Mouse (Mus musculus): ENCODE data around the gene Mctp1. TPM values are rescaled to one million over a fixed set of nuclear protein-coding genes. Genes with fewer than 3 reads are reported as not detected.
A peak's percentile ranks its signal among the peaks of the same experiment; 100 is the strongest.
"Not testable (repeated sequence)": the region's sequence is repeated elsewhere in the genome, so short reads cannot be mapped to it uniquely, and the experiment has no call there.

Mctp1 gene
- total and polyA plus RNA-seq, 2 experiments from 2014 or later, result 7.2 to 13.5 TPM

DNA sequence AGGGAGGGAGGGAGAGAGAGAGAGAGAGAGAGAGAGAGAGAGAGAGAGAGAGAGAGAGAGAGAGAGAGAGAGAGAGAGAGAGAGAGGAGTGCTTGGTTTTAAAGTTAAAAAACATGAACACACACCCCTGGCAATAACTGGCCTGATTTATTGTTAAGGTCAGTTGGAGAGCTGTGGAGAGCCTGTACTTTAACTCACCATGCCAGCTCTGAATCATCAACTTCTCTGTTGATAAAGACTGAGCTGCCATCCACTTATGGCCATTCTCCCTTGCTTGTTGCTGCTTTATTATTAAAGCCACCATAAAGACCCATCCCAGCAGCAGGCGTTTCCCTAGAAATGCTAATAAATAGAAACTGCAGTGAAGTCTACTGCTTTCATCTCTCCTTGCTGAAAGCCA lies 542.5 kb downstream of the Mctp1 start:
- Histone ChIP-seq H3K36me3 (ENCODE audit: insufficient read depth) (no peaks in the 10 kb centered on the region), H3K27ac (ENCODE audit: low read depth, low read length) (no peak overlapping the region), H3K4me2 (ENCODE audit: low read depth) (no peak overlapping the region), H3K9ac (no peak overlapping the region), H3K4me3 (ENCODE audit: low read depth, low read length) (no peak overlapping the region), H3K9me3 (ENCODE audit: low read length) (no peaks in the 10 kb centered on the region), H3K27me3 (ENCODE audit: insufficient read depth, low read length) (no peaks in the 10 kb centered on the region), H3K4me1 (ENCODE audit: insufficient read depth) (no peaks in the 10 kb centered on the region)
- TF ChIP-seq CTCF (IDR thresholded peaks at IDR 0.05; ENCODE audit: low read depth), result no peak
- ATAC-seq (no peak), DNase-seq (no peak)
- WGBS, result 74% methylated on average over 1 of the region's 1 CpGs

DNA sequence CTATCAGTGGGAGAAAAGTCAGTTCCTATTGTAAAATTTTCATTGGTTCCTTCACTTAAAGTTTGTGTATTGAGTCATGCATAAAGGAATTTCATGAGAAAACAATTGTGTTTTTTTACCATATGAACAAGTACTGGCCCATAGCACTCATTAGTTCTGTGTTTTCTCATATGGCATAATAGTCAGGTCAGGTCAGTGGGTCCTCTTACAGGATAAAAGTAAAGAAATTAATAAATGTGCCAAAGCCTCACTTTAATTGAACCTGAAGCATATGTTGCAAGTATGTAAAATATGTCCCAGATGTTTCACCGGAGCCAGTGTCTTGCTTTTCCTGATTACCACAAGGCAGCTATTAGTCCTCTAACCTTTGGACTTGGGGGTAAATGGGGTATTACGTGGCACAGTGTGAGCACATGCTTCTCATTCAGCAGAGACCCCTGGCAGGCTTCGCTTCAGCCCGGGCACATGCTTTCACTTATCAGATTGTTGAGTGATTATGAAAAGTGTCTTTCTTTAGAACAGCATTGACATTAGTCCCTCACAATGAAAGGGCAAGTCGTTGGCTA lies 543.6 kb downstream of the Mctp1 start:
- no peaks in the 10 kb centered on the region for H3K9me3 ChIP-seq (ENCODE audit: low read length)
- 62% methylated on average over 5 of the region's 5 CpGs for WGBS
- H3K4me3 ChIP-seq (ENCODE audit: low read depth, low read length), result no peak overlapping the region
- ATAC-seq (no peak), DNase-seq (no peak)
- H3K4me2 ChIP-seq (ENCODE audit: low read depth), result no peak overlapping the region
- TF ChIP-seq CTCF (IDR thresholded peaks at IDR 0.05; ENCODE audit: low read depth), result no peak
- H3K36me3 ChIP-seq (ENCODE audit: insufficient read depth), result no peaks in the 10 kb centered on the region
- no peaks in the 10 kb centered on the region for H3K4me1 ChIP-seq (ENCODE audit: insufficient read depth)
- no peak overlapping the region for H3K27ac ChIP-seq (ENCODE audit: low read depth, low read length)
- no peaks in the 10 kb centered on the region for H3K27me3 ChIP-seq (ENCODE audit: insufficient read depth, low read length)
- H3K9ac ChIP-seq, result no peak overlapping the region

DNA sequence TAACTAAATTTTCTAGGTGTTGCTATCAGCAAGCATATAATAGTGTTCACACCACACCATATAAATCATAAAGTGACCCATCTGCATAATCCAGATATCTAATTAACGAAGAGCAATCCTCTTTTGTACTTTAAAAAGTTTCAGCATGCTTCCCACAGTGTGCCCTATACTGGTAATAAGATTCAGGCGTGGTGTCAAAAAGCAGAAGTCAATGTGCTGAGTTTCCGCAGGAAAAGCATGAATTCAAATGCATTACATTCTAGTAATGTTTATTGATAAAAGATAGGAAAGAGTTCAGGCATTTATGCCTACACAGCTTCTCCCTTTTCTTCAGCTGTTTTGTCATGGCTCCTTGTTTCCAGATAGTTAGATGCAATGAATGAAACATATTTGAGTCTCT lies 544.8 kb downstream of the Mctp1 start:
- WGBS, result 82% methylated on average over 3 of the region's 3 CpGs
- no peak for ATAC-seq

DNA sequence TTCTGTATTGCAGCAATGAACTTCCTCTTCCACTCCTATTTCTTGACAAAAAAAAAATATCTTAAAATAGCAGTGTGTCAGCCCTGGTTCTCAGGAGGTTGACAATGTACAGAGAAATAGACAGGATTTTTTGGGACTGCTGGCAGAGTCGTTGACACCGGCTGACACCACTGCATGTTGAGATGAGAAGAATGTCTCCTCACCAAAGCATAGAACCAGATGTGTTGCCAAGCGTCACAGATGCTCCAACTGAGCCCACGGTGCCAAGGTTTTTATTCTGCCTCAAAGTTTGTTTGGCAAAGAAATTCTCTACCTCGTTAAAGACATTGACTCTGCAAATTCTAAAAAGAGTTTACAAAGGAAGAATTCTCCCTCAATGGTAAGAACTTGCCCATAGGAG lies 548.6 kb downstream of the Mctp1 start:
- H3K9ac ChIP-seq, result no peak overlapping the region
- no peak for ATAC-seq
- H3K27me3 ChIP-seq (ENCODE audit: insufficient read depth, low read length), result no peaks in the 10 kb centered on the region
- H3K27ac ChIP-seq (ENCODE audit: low read depth, low read length), result no peak overlapping the region
- no peak overlapping the region for H3K4me3 ChIP-seq (ENCODE audit: low read depth, low read length)
- H3K9me3 ChIP-seq (ENCODE audit: low read length), result no peaks in the 10 kb centered on the region
- TF ChIP-seq CTCF (IDR thresholded peaks at IDR 0.05; ENCODE audit: low read depth), result no peak
- no peaks in the 10 kb centered on the region for H3K4me1 ChIP-seq (ENCODE audit: insufficient read depth)
- H3K36me3 ChIP-seq (ENCODE audit: insufficient read depth), result no peaks in the 10 kb centered on the region
- DNase-seq, result no peak
- no peak overlapping the region for H3K4me2 ChIP-seq (ENCODE audit: low read depth)
- 49% methylated on average over 5 of the region's 5 CpGs for WGBS

More for the DNA sequence above, 544.8 kb downstream of the Mctp1 start:
- Histone ChIP-seq H3K9me3 (ENCODE audit: low read length) (no peaks in the 10 kb centered on the region), H3K4me2 (ENCODE audit: low read depth) (no peak overlapping the region), H3K27ac (ENCODE audit: low read depth, low read length) (no peak overlapping the region), H3K4me1 (ENCODE audit: insufficient read depth) (no peaks in the 10 kb centered on the region), H3K4me3 (ENCODE audit: low read depth, low read length) (no peak overlapping the region), H3K27me3 (ENCODE audit: insufficient read depth, low read length) (no peaks in the 10 kb centered on the region), H3K9ac (no peak overlapping the region), H3K36me3 (ENCODE audit: insufficient read depth) (no peaks in the 10 kb centered on the region)
- DNase-seq, result no peak
- no peak for TF ChIP-seq CTCF (IDR thresholded peaks at IDR 0.05; ENCODE audit: low read depth)

DNA sequence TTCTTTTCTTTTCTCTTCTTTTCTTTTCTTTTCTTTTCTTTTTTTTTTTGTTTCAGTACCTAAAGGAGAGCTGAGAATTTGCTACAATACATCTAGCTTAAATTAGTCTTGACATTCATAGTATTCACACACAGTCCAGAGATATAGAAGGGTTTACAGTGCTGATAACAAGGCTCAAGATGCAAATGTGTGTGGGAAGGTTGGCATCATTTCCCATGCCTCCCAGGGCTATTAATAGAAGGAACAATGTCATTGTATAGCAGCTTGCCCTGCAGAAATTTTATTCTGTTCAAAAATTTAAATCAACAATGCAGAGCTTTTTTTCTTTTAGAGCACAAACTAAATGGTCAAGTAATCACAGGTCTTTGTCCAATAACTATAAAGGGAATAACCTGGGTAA lies 564.9 kb downstream of the Mctp1 start:
- ATAC-seq, result no peak

DNA sequence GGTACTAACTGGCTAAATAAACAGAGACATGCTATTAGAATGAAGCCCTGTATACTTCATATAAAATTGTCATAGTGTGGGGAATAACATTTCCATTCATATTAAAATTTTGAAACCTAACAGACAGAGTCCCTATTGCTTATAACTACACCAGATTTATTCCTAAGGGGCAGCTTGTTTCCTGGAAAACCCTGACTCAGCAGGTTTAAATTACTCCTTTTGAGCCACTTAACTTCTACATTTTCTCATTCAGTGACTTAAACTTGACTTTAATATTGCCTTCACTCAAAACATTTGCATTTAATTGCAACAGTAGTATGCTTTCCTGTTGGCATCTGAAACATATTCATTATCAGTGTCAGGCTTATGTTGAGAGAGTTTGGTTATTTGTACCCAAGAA lies 583.3 kb downstream of the Mctp1 start:
- H3K27ac ChIP-seq (ENCODE audit: low read depth, low read length), result no peak overlapping the region
- H3K9ac ChIP-seq, result no peak overlapping the region
- no peaks in the 10 kb centered on the region for H3K4me1 ChIP-seq (ENCODE audit: insufficient read depth)
- no peak for ATAC-seq
- TF ChIP-seq CTCF (IDR thresholded peaks at IDR 0.05; ENCODE audit: low read depth), result no peak
- H3K9me3 ChIP-seq (ENCODE audit: low read length), result no peaks in the 10 kb centered on the region
- no peaks in the 10 kb centered on the region for H3K27me3 ChIP-seq (ENCODE audit: insufficient read depth, low read length)
- DNase-seq, result no peak
- no peak overlapping the region for H3K4me3 ChIP-seq (ENCODE audit: low read depth, low read length)
- H3K4me2 ChIP-seq (ENCODE audit: low read depth), result no peak overlapping the region
- no peaks in the 10 kb centered on the region for H3K36me3 ChIP-seq (ENCODE audit: insufficient read depth)

More for the DNA sequence above, 564.9 kb downstream of the Mctp1 start:
- H3K4me3 ChIP-seq (ENCODE audit: low read depth, low read length), result no peak overlapping the region
- H3K27me3 ChIP-seq (ENCODE audit: insufficient read depth, low read length), result no peaks in the 10 kb centered on the region
- H3K27ac ChIP-seq (ENCODE audit: low read depth, low read length), result no peak overlapping the region
- H3K4me2 ChIP-seq (ENCODE audit: low read depth), result no peak overlapping the region
- no peak for TF ChIP-seq CTCF (IDR thresholded peaks at IDR 0.05; ENCODE audit: low read depth)
- H3K4me1 ChIP-seq (ENCODE audit: insufficient read depth), result no peaks in the 10 kb centered on the region
- DNase-seq, result no peak
- H3K9me3 ChIP-seq (ENCODE audit: low read length), result no peaks in the 10 kb centered on the region
- H3K9ac ChIP-seq, result no peak overlapping the region
- H3K36me3 ChIP-seq (ENCODE audit: insufficient read depth), result no peaks in the 10 kb centered on the region

DNA sequence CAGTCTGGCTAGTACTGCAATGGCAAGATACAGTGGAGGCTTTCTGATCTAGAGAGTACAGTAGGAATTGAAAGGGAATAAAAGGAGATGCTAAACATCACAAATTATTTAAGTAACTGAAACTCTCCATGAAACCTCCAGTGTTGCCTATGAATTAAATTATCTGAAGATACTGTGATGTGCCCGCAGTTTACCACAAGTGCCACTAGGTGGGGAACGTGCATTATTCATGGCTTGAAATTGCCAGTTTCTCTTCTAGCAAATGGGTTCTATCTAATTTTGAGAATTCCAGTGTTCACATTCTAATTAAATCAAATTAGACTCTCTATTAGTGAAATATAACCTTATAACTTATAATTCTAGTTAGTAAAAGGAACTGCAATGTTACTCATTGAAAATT lies 585.1 kb downstream of the Mctp1 start:
- H3K27me3 ChIP-seq (ENCODE audit: insufficient read depth, low read length), result no peaks in the 10 kb centered on the region
- H3K9me3 ChIP-seq (ENCODE audit: low read length), result no peaks in the 10 kb centered on the region
- no peak overlapping the region for H3K9ac ChIP-seq
- H3K4me3 ChIP-seq (ENCODE audit: low read depth, low read length), result no peak overlapping the region
- H3K4me2 ChIP-seq (ENCODE audit: low read depth), result no peak overlapping the region
- no peaks in the 10 kb centered on the region for H3K36me3 ChIP-seq (ENCODE audit: insufficient read depth)
- H3K4me1 ChIP-seq (ENCODE audit: insufficient read depth), result no peaks in the 10 kb centered on the region
- 0% methylated on average over 2 of the region's 2 CpGs for WGBS
- ATAC-seq (peak; percentile 78; the same call in 1 of the 2 replicates), DNase-seq (peak; percentile 87)
- peak; percentile 85 for TF ChIP-seq CTCF (IDR thresholded peaks at IDR 0.05; ENCODE audit: low read depth)
- H3K27ac ChIP-seq (ENCODE audit: low read depth, low read length), result no peak overlapping the region

DNA sequence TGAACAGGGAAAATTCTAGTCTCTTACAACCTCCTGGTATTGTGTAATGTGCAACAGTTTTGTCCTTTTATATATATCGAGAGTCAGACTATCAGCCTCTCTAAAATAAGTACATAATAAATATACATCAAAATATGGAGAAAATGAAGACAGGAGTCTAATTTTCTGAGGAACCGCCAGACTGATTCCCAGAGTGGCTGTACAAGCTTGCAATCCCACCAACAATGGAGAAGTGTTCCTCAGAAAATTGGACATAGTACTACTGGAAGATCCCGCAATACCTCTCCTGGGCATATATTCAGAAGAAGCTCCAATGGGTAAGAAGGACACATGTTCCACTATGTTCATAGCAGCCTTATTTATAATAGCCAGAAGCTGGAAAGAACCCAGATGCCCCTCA lies 586.7 kb downstream of the Mctp1 start:
- DNase-seq; H3K27me3 ChIP-seq (ENCODE audit: insufficient read depth, low read length); ATAC-seq; H3K4me3 ChIP-seq (ENCODE audit: low read depth, low read length); H3K9me3 ChIP-seq (ENCODE audit: low read length); H3K4me2 ChIP-seq (ENCODE audit: low read depth); H3K36me3 ChIP-seq (ENCODE audit: insufficient read depth); H3K27ac ChIP-seq (ENCODE audit: low read depth, low read length); H3K9ac ChIP-seq; H3K4me1 ChIP-seq (ENCODE audit: insufficient read depth): not testable (repeated sequence)
- WGBS, result 92% methylated on average over 3 of the region's 3 CpGs

Measured in forebrain, postnatal 0 days (tissue).